Mouse (Mus musculus): ENCODE measurements around the gene Cbr2. TPM values are rescaled to one million over a fixed set of nuclear protein-coding genes. Genes with fewer than 3 reads are reported as not detected.

Gene Cbr2
- polyA plus RNA-seq, 1 experiment, result not detected

- Histone ChIP-seq H3K4me3 (ENCODE audit: low read depth, low read length) (no peak overlapping the region), H3K9ac (ENCODE audit: low read depth, poor library complexity, severe bottlenecking) (no peak overlapping the region), H3K36me3 (ENCODE audit: control insufficient read depth, insufficient read depth, low read length, poor library complexity, severe bottlenecking) (no peaks in the 10 kb centered on the region)
Observed at GRCm38 (mm10) chr11:120719242-120719641, 12.7 kb downstream of the Cbr2 start.

DNA sequence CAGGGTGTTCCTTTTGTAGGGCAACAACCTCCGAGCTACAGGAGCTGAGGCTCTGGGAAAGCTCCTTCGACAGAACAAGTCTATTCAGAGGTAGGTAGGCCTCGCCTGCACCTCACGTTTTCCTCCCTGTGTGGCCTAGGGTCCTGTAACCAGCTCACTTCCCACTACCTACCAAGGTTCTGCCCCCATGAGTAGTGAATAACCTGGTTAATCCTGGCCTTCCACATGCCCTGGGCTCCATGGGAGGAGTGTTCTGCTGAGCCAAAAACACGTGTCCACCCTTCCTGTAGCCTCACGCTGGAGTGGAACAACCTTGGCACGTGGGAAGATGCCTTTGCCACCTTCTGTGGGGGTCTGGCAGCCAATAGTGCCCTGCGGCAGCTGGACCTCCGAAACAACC is 16.8 kb downstream of the Cbr2 start:
- H3K27ac ChIP-seq (ENCODE audit: insufficient read depth, low read length), result no peak overlapping the region
- no peak for TF ChIP-seq CTCF (IDR thresholded peaks at IDR 0.05; ENCODE audit: low read depth, low read length)
- TF ChIP-seq EP300 (IDR thresholded peaks at IDR 0.05; ENCODE audit: insufficient read depth, low read depth, low read length), result no peak
- TF ChIP-seq POLR2A (IDR thresholded peaks at IDR 0.05; ENCODE audit: insufficient read depth, low read length), result no peak
- H3K4me3 ChIP-seq (ENCODE audit: low read depth, low read length), result no peak overlapping the region
- no peaks in the 10 kb centered on the region for H3K9me3 ChIP-seq (replicated peaks; ENCODE audit: control insufficient read depth, insufficient read depth, low read length, poor library complexity, severe bottlenecking)
- peaks cover 3% of the 10 kb centered on the region; the same call in 1 of the 2 replicates for H3K36me3 ChIP-seq (ENCODE audit: control insufficient read depth, insufficient read depth, low read length, poor library complexity, severe bottlenecking)
- no peaks in the 10 kb centered on the region for H3K27me3 ChIP-seq (ENCODE audit: control insufficient read depth, insufficient read depth, low read length, poor library complexity, severe bottlenecking)
- H3K4me1 ChIP-seq (ENCODE audit: control insufficient read depth, insufficient read depth, low read length), result no peaks in the 10 kb centered on the region
- H3K9ac ChIP-seq (ENCODE audit: low read depth, poor library complexity, severe bottlenecking), result no peak overlapping the region

More at GRCm38 (mm10) chr11:120719242-120719641, 12.7 kb downstream of the Cbr2 start:
- no peaks in the 10 kb centered on the region for H3K27me3 ChIP-seq (ENCODE audit: control insufficient read depth, insufficient read depth, low read length, poor library complexity, severe bottlenecking)
- TF ChIP-seq EP300 (IDR thresholded peaks at IDR 0.05; ENCODE audit: insufficient read depth, low read depth, low read length) (no peak), POLR2A (IDR thresholded peaks at IDR 0.05; ENCODE audit: insufficient read depth, low read length) (no peak), CTCF (IDR thresholded peaks at IDR 0.05; ENCODE audit: low read depth, low read length) (no peak)
- H3K4me1 ChIP-seq (ENCODE audit: control insufficient read depth, insufficient read depth, low read length), result no peaks in the 10 kb centered on the region
- H3K27ac ChIP-seq (ENCODE audit: insufficient read depth, low read length), result no peak overlapping the region
- no peaks in the 10 kb centered on the region for H3K9me3 ChIP-seq (replicated peaks; ENCODE audit: control insufficient read depth, insufficient read depth, low read length, poor library complexity, severe bottlenecking)

DNA sequence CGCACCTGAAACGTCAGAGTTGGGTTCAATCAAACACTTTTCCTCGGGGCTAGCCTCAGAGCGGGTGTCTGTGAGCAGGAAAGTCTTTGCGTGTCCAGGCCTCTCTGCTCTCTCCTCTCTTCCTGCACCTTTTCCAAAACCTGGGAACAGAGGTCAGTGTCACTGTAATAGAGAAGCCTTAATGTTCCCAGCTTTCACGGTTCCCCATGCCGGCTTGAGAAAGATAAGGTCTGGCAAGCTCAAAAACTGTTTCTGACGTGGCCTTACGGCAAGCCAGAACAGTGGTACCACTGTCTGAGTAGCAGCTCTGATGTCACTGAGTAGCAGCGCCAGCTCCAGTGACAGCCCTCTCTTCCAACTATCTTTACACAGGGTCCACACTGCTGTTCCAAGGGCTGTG is 17.4 kb downstream of the Cbr2 start:
- peak overlapping the region; percentile 69 for H3K4me3 ChIP-seq (ENCODE audit: low read depth, low read length)
- H3K36me3 ChIP-seq (ENCODE audit: control insufficient read depth, insufficient read depth, low read length, poor library complexity, severe bottlenecking), result peaks cover 3% of the 10 kb centered on the region; the same call in 1 of the 2 replicates
- no peaks in the 10 kb centered on the region for H3K4me1 ChIP-seq (ENCODE audit: control insufficient read depth, insufficient read depth, low read length)
- TF ChIP-seq POLR2A (IDR thresholded peaks at IDR 0.05; ENCODE audit: insufficient read depth, low read length) (no peak), CTCF (IDR thresholded peaks at IDR 0.05; ENCODE audit: low read depth, low read length) (no peak)
- H3K9ac ChIP-seq (ENCODE audit: low read depth, poor library complexity, severe bottlenecking), result 0 out of 2 replicates have a peak overlapping the region, but pooled peaks have one; percentile 32
- no peaks in the 10 kb centered on the region for H3K9me3 ChIP-seq (replicated peaks; ENCODE audit: control insufficient read depth, insufficient read depth, low read length, poor library complexity, severe bottlenecking)
- H3K27ac ChIP-seq (ENCODE audit: insufficient read depth, low read length), result no peak overlapping the region
- no peaks in the 10 kb centered on the region for H3K27me3 ChIP-seq (ENCODE audit: control insufficient read depth, insufficient read depth, low read length, poor library complexity, severe bottlenecking)

DNA sequence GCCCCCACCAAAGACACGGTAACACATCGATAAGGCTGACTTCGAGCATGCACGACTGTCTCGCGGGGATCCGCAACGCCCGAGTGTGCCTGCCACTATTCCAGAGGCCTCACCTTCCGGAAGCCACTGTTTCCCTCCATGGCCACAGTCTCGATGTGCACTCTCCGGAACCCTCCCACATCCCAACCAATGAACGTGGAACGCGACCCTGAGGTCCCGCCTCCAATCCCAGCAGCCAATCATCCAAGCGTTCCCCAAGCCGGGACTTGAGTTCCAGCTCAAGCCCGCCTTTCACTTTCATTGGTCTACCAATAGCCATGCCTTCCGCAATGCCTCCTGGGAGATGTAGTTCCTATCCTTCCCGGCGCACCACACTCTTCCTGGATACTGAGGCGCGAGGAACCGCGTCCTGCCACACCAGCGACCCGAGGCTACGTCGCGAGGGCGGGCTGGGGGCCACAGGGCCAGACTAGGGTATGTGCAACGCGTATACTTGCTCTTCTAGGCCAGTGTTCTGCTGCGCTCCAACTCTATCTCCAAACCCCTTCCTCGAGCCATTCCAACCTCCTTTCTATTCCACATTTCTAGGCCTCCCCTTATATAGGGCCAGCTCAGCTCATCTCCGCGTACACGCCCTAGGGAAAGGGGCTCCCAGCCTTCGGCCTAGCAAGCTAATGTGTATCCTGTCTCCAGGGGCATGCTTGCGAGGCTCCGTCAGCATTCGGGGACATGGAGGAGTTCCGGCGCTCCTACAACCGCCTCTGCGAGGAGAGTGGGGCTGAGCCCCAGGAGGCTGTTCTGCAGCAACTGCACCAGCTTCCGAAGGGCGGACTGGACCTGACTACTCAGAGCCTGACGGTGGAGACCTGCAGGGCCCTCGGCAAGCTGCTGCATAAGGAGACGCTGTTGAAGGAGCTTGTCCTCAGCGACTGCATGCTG is 18.1 kb downstream of the Cbr2 start, which contains the start of the genes Cenpx and Lrrc45:
TSS of gene Cenpx (minus strand) at position 159 of the 939 bp plus-strand sequence.
TSS of gene Lrrc45 (plus strand) at position 346 of the 939 bp plus-strand sequence.
- Histone ChIP-seq H3K4me3 (ENCODE audit: low read depth, low read length) (peak within 1 kb of the TSS; percentile 87), H3K9me3 (replicated peaks; ENCODE audit: control insufficient read depth, insufficient read depth, low read length, poor library complexity, severe bottlenecking) (no peaks in the 10 kb centered on the region), H3K36me3 (ENCODE audit: control insufficient read depth, insufficient read depth, low read length, poor library complexity, severe bottlenecking) (peaks cover 3% of the 10 kb centered on the region; the same call in 1 of the 2 replicates), H3K9ac (ENCODE audit: low read depth, poor library complexity, severe bottlenecking) (peak within 1 kb of the TSS; percentile 62), H3K4me1 (ENCODE audit: control insufficient read depth, insufficient read depth, low read length) (no peaks in the 10 kb centered on the region), H3K27ac (ENCODE audit: insufficient read depth, low read length) (no peak within 1 kb of the TSS), H3K27me3 (ENCODE audit: control insufficient read depth, insufficient read depth, low read length, poor library complexity, severe bottlenecking) (no peaks in the 10 kb centered on the region)
- TF ChIP-seq EP300 (IDR thresholded peaks at IDR 0.05; ENCODE audit: insufficient read depth, low read depth, low read length), result no peak
- TF ChIP-seq POLR2A (IDR thresholded peaks at IDR 0.05; ENCODE audit: insufficient read depth, low read length), result no peak
- no peak for TF ChIP-seq CTCF (IDR thresholded peaks at IDR 0.05; ENCODE audit: low read depth, low read length)

DNA sequence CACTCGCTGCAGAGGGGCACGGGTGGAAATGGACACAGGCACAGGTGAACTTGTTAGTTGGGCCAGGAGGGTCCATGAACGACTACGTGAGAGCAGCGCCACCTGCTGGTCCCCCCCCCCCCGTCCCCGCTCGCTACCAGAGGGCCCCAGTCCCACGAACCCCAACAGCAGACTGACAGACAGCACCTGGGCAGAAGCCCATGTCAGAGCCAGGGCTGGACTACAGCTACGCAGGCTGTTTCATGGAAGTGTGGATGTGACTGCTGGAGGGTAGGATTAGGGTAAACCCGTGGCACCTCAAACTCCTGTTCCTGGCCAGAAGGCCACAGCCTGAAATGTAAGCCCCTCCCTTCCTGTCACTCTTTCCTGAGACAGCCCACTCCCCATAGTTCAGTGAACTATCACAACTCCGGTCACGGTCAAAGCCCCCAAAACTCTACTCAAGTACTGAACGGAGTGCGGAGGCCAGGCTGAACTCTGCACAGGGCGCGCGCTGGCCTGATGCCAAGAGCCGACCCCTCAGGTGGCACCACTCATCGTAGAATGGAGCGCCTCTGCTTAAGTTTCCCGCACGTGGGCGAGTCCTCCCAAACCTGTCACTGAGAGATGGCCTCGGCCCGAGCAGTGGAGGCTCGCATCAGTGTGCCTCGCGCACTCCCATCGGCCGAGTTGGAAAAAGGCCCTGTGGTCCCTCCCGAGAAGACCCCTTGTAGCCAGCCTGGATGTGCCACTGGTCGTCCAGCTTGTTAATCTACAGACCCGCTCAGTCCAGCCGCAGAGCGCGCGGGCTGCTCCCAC is 18.9 kb downstream of the Cbr2 start:
- Histone ChIP-seq H3K4me1 (ENCODE audit: control insufficient read depth, insufficient read depth, low read length) (peaks cover 5% of the 10 kb centered on the region), H3K27ac (ENCODE audit: insufficient read depth, low read length) (no peak overlapping the region), H3K9ac (ENCODE audit: low read depth, poor library complexity, severe bottlenecking) (peak overlapping the region; percentile 62), H3K4me3 (ENCODE audit: low read depth, low read length) (peak overlapping the region; percentile 87), H3K36me3 (ENCODE audit: control insufficient read depth, insufficient read depth, low read length, poor library complexity, severe bottlenecking) (peaks cover 3% of the 10 kb centered on the region; the same call in 1 of the 2 replicates), H3K27me3 (ENCODE audit: control insufficient read depth, insufficient read depth, low read length, poor library complexity, severe bottlenecking) (no peaks in the 10 kb centered on the region), H3K9me3 (replicated peaks; ENCODE audit: control insufficient read depth, insufficient read depth, low read length, poor library complexity, severe bottlenecking) (no peaks in the 10 kb centered on the region)
- TF ChIP-seq CTCF (IDR thresholded peaks at IDR 0.05; ENCODE audit: low read depth, low read length) (peak; percentile 60), EP300 (IDR thresholded peaks at IDR 0.05; ENCODE audit: insufficient read depth, low read depth, low read length) (no peak), POLR2A (IDR thresholded peaks at IDR 0.05; ENCODE audit: insufficient read depth, low read length) (no peak)
